Mouse (Mus musculus): ENCODE measurements around the gene Ints2.

The Ints2 gene

DNA sequence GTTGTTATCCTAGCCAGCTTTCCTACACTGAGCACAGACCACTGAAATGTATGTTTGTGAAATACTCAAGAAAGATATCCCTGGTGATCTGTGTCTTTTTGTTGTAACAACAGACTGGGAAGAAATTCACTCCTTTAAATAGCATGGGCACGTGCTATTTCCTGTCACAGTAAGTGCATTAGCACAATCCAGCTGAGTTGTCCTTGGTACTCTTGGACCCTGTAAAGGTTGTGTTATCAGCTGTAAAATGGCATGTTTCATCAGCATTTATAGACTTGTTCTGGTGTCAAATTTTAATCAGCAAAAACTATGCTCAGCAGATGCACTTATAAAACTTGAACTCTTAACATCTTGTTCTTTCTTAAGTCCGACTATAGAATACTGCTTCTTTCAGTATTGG, 86.6 kb downstream of the Ints2 start:
- DNase-seq (ENCODE audit: low spot score), result no peak
